Mouse (Mus musculus) limb, embryonic 10.5 days (tissue): ENCODE results near the gene Psmd2. TPM values are rescaled to one million over a fixed set of nuclear protein-coding genes. Genes with fewer than 3 reads are reported as not detected.
A peak's percentile ranks its signal among the peaks of the same experiment; 100 is the strongest.

ENCODE experiments used
- DNase-seq: peaks from one replicate; pipeline ENCODE4 v3.0.0-alpha.2; 2017; ENCODE audit warnings: low spot score
- H3K27ac ChIP-seq: fragments of 300-500 bp; sonication (generic); 2 replicates; pipeline ENCODE4 v1.5.1; 2016; ENCODE audit warnings: mild to moderate bottlenecking
- H3K27me3 ChIP-seq: fragments of 300-500 bp; sonication (generic); 2 replicates; pipeline ENCODE4 v1.6.1; 2016; ENCODE audit warnings: low read depth, mild to moderate bottlenecking; ENCODE audit not compliant: poor library complexity, severe bottlenecking
- H3K36me3 ChIP-seq: fragments of 300-500 bp; sonication (generic); 2 replicates; pipeline ENCODE4 v1.6.1; 2016; ENCODE audit warnings: mild to moderate bottlenecking, moderate library complexity
- H3K4me1 ChIP-seq: fragments of 300-500 bp; sonication (generic); 2 replicates; pipeline ENCODE4 v1.6.1; 2016
- H3K4me3 ChIP-seq: fragments of 300-500 bp; sonication (generic); 2 replicates; pipeline ENCODE4 v1.5.1; 2016; ENCODE audit warnings: mild to moderate bottlenecking, moderate library complexity
- H3K9me3 ChIP-seq: fragments of 300-500 bp; sonication (generic); replicated peaks from 2 replicates; pipeline ENCODE4 v1.6.1; 2016; ENCODE audit warnings: mild to moderate bottlenecking
- WGBS: fragments of 180-500 bp; shearing (Covaris S2); methylation state at CpG from one replicate; pipeline ENCODE4 v1.1.7; 2016; 5-methylcytosine and 5-hydroxymethylcytosine counted together
- polyA plus RNA-seq: library from polyadenylated mRNA; unstranded; fragments of >200 nt; fragmentation: Nextera tagmentation; extraction: Ambion mirVana; gene quantifications from 2 replicates; pipeline ENCODE4 v1.2.1, GENCODE M21; 2016

The Psmd2 gene
- polyA plus RNA-seq, 1 experiment from 2014 or later = 538 TPM

GRCm38 (mm10) chr16:20699266-20699665, 47.8 kb downstream of the Psmd2 start:
- H3K27ac ChIP-seq = 0 out of 2 replicates have a peak overlapping the region, but pooled peaks have one; percentile 7
- H3K4me1 ChIP-seq = peaks cover 59% of the 10 kb centered on the region
- no peak for DNase-seq
- 79% methylated on average over 5 of the region's 5 CpGs for WGBS
- H3K36me3 ChIP-seq = peaks cover 11% of the 10 kb centered on the region
- H3K4me3 ChIP-seq = no peak overlapping the region
- H3K9me3 ChIP-seq = no peaks in the 10 kb centered on the region
- peaks cover 23% of the 10 kb centered on the region for H3K27me3 ChIP-seq

- 23% methylated on average over 5 of the region's 5 CpGs for WGBS
- Histone ChIP-seq H3K4me1 (peaks cover 59% of the 10 kb centered on the region), H3K27me3 (peaks cover 18% of the 10 kb centered on the region), H3K4me3 (no peak overlapping the region), H3K27ac (peak overlapping the region; percentile 70), H3K36me3 (peaks cover 18% of the 10 kb centered on the region), H3K9me3 (no peaks in the 10 kb centered on the region)
- DNase-seq = no peak
Measured at GRCm38 (mm10) chr16:20700036-20700435, 48.6 kb downstream of the Psmd2 start.

- peaks cover 30% of the 10 kb centered on the region for H3K36me3 ChIP-seq
- DNase-seq = no peak
- no peaks in the 10 kb centered on the region for H3K9me3 ChIP-seq
- peak overlapping the region; percentile 84 for H3K27ac ChIP-seq
- H3K4me3 ChIP-seq = 0 out of 2 replicates have a peak overlapping the region, but pooled peaks have one; percentile 24
- WGBS = 53% methylated on average over 7 of the region's 7 CpGs
- H3K4me1 ChIP-seq = peaks cover 47% of the 10 kb centered on the region
- H3K27me3 ChIP-seq = peaks cover 6% of the 10 kb centered on the region; the same call in 1 of the 2 replicates
Measured at GRCm38 (mm10) chr16:20701316-20701715, 49.9 kb downstream of the Psmd2 start.

- WGBS = 30% methylated on average over 12 of the region's 12 CpGs
- peak overlapping the region; percentile 24; the same call in 1 of the 2 replicates for H3K4me3 ChIP-seq
- H3K9me3 ChIP-seq = no peaks in the 10 kb centered on the region
- no peak for DNase-seq
- H3K4me1 ChIP-seq = peaks cover 41% of the 10 kb centered on the region
- H3K36me3 ChIP-seq = peaks cover 37% of the 10 kb centered on the region
- H3K27me3 ChIP-seq = 0 out of 2 replicates have a peak, but pooled peaks cover 6% of the 10 kb centered on the region
- H3K27ac ChIP-seq = peak overlapping the region; percentile 84
Measured at GRCm38 (mm10) chr16:20701729-20702521, 50.5 kb downstream of the Psmd2 start.

GRCm38 (mm10) chr16:20702522-20702893, 51.1 kb downstream of the Psmd2 start:
- Histone ChIP-seq H3K4me1 (peaks cover 39% of the 10 kb centered on the region), H3K4me3 (peak overlapping the region; percentile 24; the same call in 1 of the 2 replicates), H3K27me3 (0 out of 2 replicates have a peak, but pooled peaks cover 6% of the 10 kb centered on the region), H3K36me3 (peaks cover 42% of the 10 kb centered on the region), H3K9me3 (no peaks in the 10 kb centered on the region), H3K27ac (peak overlapping the region; percentile 84)
- peak; percentile 80 for DNase-seq
- 14% methylated on average over 8 of the region's 8 CpGs for WGBS

- Histone ChIP-seq H3K27me3 (0 out of 2 replicates have a peak, but pooled peaks cover 6% of the 10 kb centered on the region), H3K9me3 (no peaks in the 10 kb centered on the region), H3K4me3 (no peak overlapping the region), H3K27ac (no peak overlapping the region), H3K4me1 (peaks cover 39% of the 10 kb centered on the region), H3K36me3 (peaks cover 48% of the 10 kb centered on the region)
- DNase-seq = no peak
- WGBS = 96% methylated on average over 10 of the region's 10 CpGs
Measured at GRCm38 (mm10) chr16:20703071-20703470, 51.6 kb downstream of the Psmd2 start.

- peaks cover 39% of the 10 kb centered on the region for H3K4me1 ChIP-seq
- no peak overlapping the region for H3K4me3 ChIP-seq
- H3K36me3 ChIP-seq = peaks cover 56% of the 10 kb centered on the region
- H3K27me3 ChIP-seq = 0 out of 2 replicates have a peak, but pooled peaks cover under 1% of the 10 kb centered on the region
- no peak for DNase-seq
- 92% methylated on average over 6 of the region's 6 CpGs for WGBS
- no peaks in the 10 kb centered on the region for H3K9me3 ChIP-seq
- no peak overlapping the region for H3K27ac ChIP-seq
Measured at GRCm38 (mm10) chr16:20703699-20704400, 52.4 kb downstream of the Psmd2 start.

- no peak for DNase-seq
- peaks cover 22% of the 10 kb centered on the region for H3K4me1 ChIP-seq
- no peaks in the 10 kb centered on the region for H3K27me3 ChIP-seq
- 89% methylated on average over 3 of the region's 3 CpGs for WGBS
- H3K4me3 ChIP-seq = no peak overlapping the region
- peaks cover 75% of the 10 kb centered on the region for H3K36me3 ChIP-seq
- no peak overlapping the region for H3K27ac ChIP-seq
- H3K9me3 ChIP-seq = no peaks in the 10 kb centered on the region
Measured at GRCm38 (mm10) chr16:20705786-20706185, 54.3 kb downstream of the Psmd2 start.

GRCm38 (mm10) chr16:20706407-20707055, 55.1 kb downstream of the Psmd2 start:
- 91% methylated on average over 2 of the region's 2 CpGs for WGBS
- Histone ChIP-seq H3K27me3 (no peaks in the 10 kb centered on the region), H3K4me3 (no peak overlapping the region), H3K27ac (no peak overlapping the region), H3K36me3 (peaks cover 83% of the 10 kb centered on the region), H3K4me1 (peaks cover 16% of the 10 kb centered on the region), H3K9me3 (no peaks in the 10 kb centered on the region)
- DNase-seq = no peak

GRCm38 (mm10) chr16:20708220-20708938, 56.9 kb downstream of the Psmd2 start:
- no peak overlapping the region for H3K4me3 ChIP-seq
- WGBS = 93% methylated on average over 21 of the region's 21 CpGs
- H3K27ac ChIP-seq = 0 out of 2 replicates have a peak overlapping the region, but pooled peaks have one; percentile 30
- peaks cover 97% of the 10 kb centered on the region for H3K36me3 ChIP-seq
- DNase-seq = no peak
- H3K9me3 ChIP-seq = no peaks in the 10 kb centered on the region
- H3K4me1 ChIP-seq = 0 out of 2 replicates have a peak, but pooled peaks cover under 1% of the 10 kb centered on the region
- 0 out of 2 replicates have a peak, but pooled peaks cover under 1% of the 10 kb centered on the region for H3K27me3 ChIP-seq

GRCm38 (mm10) chr16:20708939-20709734, 57.7 kb downstream of the Psmd2 start:
- H3K27me3 ChIP-seq = 0 out of 2 replicates have a peak, but pooled peaks cover 6% of the 10 kb centered on the region
- no peak overlapping the region for H3K4me3 ChIP-seq
- 75% methylated on average over 19 of the region's 19 CpGs for WGBS
- H3K4me1 ChIP-seq = peaks cover 9% of the 10 kb centered on the region
- no peaks in the 10 kb centered on the region for H3K9me3 ChIP-seq
- H3K27ac ChIP-seq = 0 out of 2 replicates have a peak overlapping the region, but pooled peaks have one; percentile 30
- peaks cover 96% of the 10 kb centered on the region for H3K36me3 ChIP-seq
- DNase-seq = peak; percentile 88
